Mouse (Mus musculus): ENCODE measurements at regions not wholly inside any gene's neighbourhood (a gene's known extent, or its start where the extent isn't known, plus 50 kb on each side); places are given as distances from the start of the nearest gene placed in this dataset.
A peak's percentile ranks its signal among the peaks of the same experiment; 100 is the strongest.

DNA sequence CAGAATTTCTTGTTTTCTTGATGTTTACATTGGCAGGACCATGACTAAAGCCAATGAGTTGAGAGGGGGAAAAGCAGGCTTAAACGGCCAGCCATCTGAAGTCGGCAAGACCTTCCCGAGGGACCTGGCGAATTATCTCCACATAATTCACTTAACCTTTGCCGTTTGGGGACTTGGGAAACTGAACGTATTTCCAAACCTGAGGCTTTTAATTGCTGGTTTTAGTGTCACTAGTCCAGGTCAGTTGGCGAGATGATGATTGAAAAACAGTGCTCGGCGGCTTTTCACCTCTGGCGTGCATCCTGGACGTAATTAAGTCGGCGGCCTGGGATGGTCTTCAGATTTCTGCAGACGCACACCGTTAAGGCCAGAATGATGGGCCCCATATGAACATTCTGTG, 66.9 kb upstream of the Atp5g3 start:
- Histone ChIP-seq H3K9ac (no peak overlapping the region), H3K4me2 (no peak overlapping the region), H3K4me1 (ENCODE audit: insufficient read depth) (no peaks in the 10 kb centered on the region), H3K9me3 (ENCODE audit: low read depth, low read length) (no peaks in the 10 kb centered on the region), H3K27me3 (ENCODE audit: insufficient read depth, low read length) (no peaks in the 10 kb centered on the region), H3K27ac (ENCODE audit: low read depth) (no peak overlapping the region), H3K36me3 (ENCODE audit: insufficient read depth) (no peaks in the 10 kb centered on the region), H3K4me3 (ENCODE audit: low read depth, low read length) (no peak overlapping the region)
- TF ChIP-seq CTCF (IDR thresholded peaks at IDR 0.05; ENCODE audit: low read depth), result no peak
- ATAC-seq (ENCODE audit: insufficient read depth) (no peak), DNase-seq (no peak)
- 71% methylated on average over 15 of the region's 15 CpGs for WGBS

- Histone ChIP-seq H3K4me3 (ENCODE audit: low read depth, low read length) (no peak overlapping the region), H3K9me3 (ENCODE audit: low read depth, low read length) (no peaks in the 10 kb centered on the region), H3K36me3 (ENCODE audit: insufficient read depth) (no peaks in the 10 kb centered on the region), H3K27ac (ENCODE audit: low read depth) (no peak overlapping the region), H3K9ac (no peak overlapping the region), H3K4me2 (no peak overlapping the region), H3K27me3 (ENCODE audit: insufficient read depth, low read length) (no peaks in the 10 kb centered on the region), H3K4me1 (ENCODE audit: insufficient read depth) (no peaks in the 10 kb centered on the region)
- DNase-seq (no peak), ATAC-seq (ENCODE audit: insufficient read depth) (no peak)
- 69% methylated on average over 3 of the region's 3 CpGs for WGBS
- no peak for TF ChIP-seq CTCF (IDR thresholded peaks at IDR 0.05; ENCODE audit: low read depth)
These were observed 62.6 kb upstream of the Atp5g3 start for GRCm38 (mm10) chr2:73973774-73974173.

GRCm38 (mm10) chr2:73967618-73968017, 56.5 kb upstream of the Atp5g3 start:
- DNase-seq, result no peak
- no peak for TF ChIP-seq CTCF (IDR thresholded peaks at IDR 0.05; ENCODE audit: low read depth)
- H3K4me3 ChIP-seq (ENCODE audit: low read depth, low read length), result no peak overlapping the region
- H3K27ac ChIP-seq (ENCODE audit: low read depth), result no peak overlapping the region
- H3K9ac ChIP-seq, result no peak overlapping the region
- H3K9me3 ChIP-seq (ENCODE audit: low read depth, low read length), result no peaks in the 10 kb centered on the region
- 69% methylated on average over 7 of the region's 7 CpGs for WGBS
- ATAC-seq (ENCODE audit: insufficient read depth), result no peak
- no peaks in the 10 kb centered on the region for H3K4me1 ChIP-seq (ENCODE audit: insufficient read depth)
- H3K27me3 ChIP-seq (ENCODE audit: insufficient read depth, low read length), result no peaks in the 10 kb centered on the region
- H3K36me3 ChIP-seq (ENCODE audit: insufficient read depth), result no peaks in the 10 kb centered on the region
- H3K4me2 ChIP-seq, result no peak overlapping the region

GRCm38 (mm10) chr2:73965595-73965994, 54.5 kb upstream of the Atp5g3 start:
- Histone ChIP-seq H3K27me3 (ENCODE audit: insufficient read depth, low read length) (no peaks in the 10 kb centered on the region), H3K4me1 (ENCODE audit: insufficient read depth) (no peaks in the 10 kb centered on the region), H3K9me3 (ENCODE audit: low read depth, low read length) (no peaks in the 10 kb centered on the region), H3K9ac (no peak overlapping the region), H3K4me3 (ENCODE audit: low read depth, low read length) (no peak overlapping the region), H3K36me3 (ENCODE audit: insufficient read depth) (no peaks in the 10 kb centered on the region), H3K4me2 (no peak overlapping the region), H3K27ac (ENCODE audit: low read depth) (no peak overlapping the region)
- DNase-seq (peak; percentile 86), ATAC-seq (ENCODE audit: insufficient read depth) (no peak)
- 9% methylated on average over 4 of the region's 4 CpGs for WGBS
- peak; percentile 76 for TF ChIP-seq CTCF (IDR thresholded peaks at IDR 0.05; ENCODE audit: low read depth)

Data from lung, embryonic 14.5 days (tissue).